Mouse (Mus musculus): ENCODE measurements at regions not wholly inside any gene's neighbourhood (a gene's known extent, or its start where the extent isn't known, plus 50 kb on each side); places are given as distances from the start of the nearest gene placed in this dataset.
"Not testable (repeated sequence)": the region's sequence is repeated elsewhere in the genome, so short reads cannot be mapped to it uniquely, and the experiment has no call there.

- DNase-seq (ENCODE audit: low spot score), result no peak
These were observed 121.4 kb upstream of the Slc1a3 start for GRCm38 (mm10) chr15:8831720-8832620.

GRCm38 (mm10) chr15:8824861-8825260, 114.3 kb upstream of the Slc1a3 start:
- no peak for DNase-seq (ENCODE audit: low spot score)

- not testable (repeated sequence) for DNase-seq (ENCODE audit: low spot score)
These were observed 112.2 kb upstream of the Slc1a3 start for GRCm38 (mm10) chr15:8822795-8823194.

GRCm38 (mm10) chr15:8817542-8817941, 107.0 kb upstream of the Slc1a3 start:
- no peak for DNase-seq (ENCODE audit: low spot score)

DNA sequence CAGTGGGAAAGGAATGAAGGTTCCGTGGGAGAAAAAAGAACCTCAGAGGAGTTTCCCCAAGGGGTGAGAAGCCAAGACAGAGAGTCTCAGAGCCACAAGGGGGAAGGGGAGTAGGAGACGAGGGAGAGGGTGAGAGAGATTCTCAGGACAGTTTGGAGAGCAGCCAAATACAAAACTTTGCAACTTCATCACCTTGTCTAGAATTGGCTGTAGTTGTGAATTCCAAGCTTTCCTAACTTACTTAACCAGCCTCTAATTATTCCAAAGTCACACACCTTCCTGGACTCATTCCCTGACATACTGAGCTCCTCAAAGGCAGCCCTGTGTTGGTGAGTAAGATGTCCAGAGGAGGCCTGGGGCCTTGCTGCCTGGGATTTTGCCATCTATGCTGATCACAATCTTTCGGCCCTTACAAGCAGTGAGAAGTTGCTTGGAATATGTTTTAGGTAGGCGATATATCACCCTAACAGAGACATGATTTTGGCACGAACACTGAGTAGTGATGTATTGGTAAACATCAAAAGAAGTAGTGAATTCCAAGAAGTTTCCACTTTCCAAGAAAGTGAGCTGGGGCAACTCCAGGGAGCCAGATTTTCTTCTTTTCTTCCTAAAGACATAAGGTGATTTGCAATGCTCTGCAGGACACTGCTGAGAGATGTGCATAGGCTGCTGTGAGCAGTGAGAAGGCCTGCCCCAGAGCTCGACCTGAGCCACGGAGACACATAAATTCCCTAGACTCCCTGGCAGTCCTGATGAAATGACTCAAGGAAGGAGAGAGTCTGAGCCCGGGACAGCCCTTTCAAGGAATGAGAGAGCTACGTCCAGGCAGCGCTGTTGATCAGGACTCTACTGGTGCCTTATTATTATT, 106.2 kb upstream of the Slc1a3 start:
- no peak for DNase-seq (ENCODE audit: low spot score)

DNA sequence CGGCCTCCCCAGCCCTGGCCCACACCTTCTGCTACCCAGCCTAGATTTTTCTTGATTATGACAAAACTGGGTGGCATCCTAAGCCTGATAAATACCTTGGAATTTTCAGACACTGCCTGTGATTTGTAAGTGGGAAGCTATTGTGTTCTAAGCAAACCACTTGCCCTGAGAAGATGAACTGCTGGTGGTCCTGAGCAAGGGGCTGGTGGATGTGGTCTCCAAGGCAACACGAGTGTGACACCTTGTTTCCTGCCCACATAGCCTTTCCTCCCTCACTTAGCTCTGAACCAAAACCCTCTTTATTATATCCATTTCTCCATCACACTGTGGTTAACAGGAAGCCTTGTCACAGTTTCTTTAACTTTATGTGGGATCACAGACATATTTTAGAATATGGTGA, 105.4 kb upstream of the Slc1a3 start:
- DNase-seq (ENCODE audit: low spot score), result no peak

- no peak for DNase-seq (ENCODE audit: low spot score)
These were observed 104.7 kb upstream of the Slc1a3 start for GRCm38 (mm10) chr15:8815277-8815676.

- peak; percentile 9 for DNase-seq (ENCODE audit: low spot score)
These were observed 95.8 kb upstream of the Slc1a3 start for GRCm38 (mm10) chr15:8806354-8806753.

DNA sequence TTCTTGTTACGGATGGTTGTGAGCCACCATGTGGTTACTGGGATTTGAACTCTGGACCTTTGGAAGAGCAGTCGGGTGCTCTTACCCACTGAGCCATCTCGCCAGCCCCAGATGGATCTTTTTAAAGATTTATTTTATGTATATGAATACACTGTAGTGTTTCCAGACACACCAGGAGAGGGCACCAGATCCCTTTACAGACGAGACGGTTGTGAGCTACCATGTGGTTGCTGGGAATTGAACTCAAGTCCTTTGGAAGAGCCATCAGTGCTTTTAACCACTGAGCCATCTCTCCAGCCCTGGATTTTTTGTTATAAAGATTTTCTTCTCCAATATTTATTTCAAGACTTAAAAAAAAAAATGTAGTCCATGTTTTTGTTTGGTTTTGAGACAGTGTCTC, 95.0 kb upstream of the Slc1a3 start:
- not testable (repeated sequence) for DNase-seq (ENCODE audit: low spot score)

GRCm38 (mm10) chr15:8802058-8802457, 91.5 kb upstream of the Slc1a3 start:
- DNase-seq (ENCODE audit: low spot score), result peak; percentile 7

DNA sequence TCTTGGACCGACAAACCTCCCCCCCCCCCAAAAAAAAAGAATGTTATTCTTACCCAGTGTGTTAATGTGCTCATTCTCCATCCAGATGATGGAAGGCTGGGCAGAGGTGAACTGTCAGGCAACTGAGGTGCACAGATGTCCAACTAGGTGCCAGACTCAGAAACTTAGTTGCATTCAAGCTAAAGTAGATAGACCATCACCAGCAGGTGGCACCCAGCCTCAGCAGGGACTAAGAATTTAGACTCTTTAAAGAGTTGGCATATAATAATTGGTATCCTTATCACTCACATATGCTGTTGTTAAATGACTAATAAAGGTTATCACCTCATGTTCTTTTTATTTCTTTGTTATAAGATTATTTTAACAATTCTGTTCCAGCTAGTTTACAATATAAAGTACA, 86.5 kb upstream of the Slc1a3 start:
- DNase-seq (ENCODE audit: low spot score), result no peak

DNA sequence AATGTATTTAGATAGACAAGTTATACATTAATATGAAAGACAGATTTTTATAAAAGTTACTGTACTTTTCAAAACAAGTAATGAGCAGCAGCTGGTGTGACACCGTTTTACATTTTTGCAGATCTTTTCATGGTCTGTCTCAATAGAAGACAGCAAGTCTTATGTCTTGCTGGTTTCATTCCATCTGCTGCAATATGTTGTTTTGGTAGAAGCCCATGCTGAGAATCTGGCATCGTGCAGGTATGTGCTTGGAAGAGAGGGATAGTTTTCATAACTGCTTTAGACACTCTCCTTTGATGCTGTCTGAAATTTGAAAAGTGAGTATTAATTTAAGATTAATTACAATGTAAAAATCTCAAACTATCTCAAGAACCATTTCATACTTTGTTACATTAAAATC, 81.5 kb upstream of the Slc1a3 start:
- DNase-seq (ENCODE audit: low spot score), result no peak

GRCm38 (mm10) chr15:8789924-8790323, 79.4 kb upstream of the Slc1a3 start:
- DNase-seq (ENCODE audit: low spot score), result no peak

GRCm38 (mm10) chr15:8789000-8789399, 78.4 kb upstream of the Slc1a3 start:
- DNase-seq (ENCODE audit: low spot score), result no peak

DNA sequence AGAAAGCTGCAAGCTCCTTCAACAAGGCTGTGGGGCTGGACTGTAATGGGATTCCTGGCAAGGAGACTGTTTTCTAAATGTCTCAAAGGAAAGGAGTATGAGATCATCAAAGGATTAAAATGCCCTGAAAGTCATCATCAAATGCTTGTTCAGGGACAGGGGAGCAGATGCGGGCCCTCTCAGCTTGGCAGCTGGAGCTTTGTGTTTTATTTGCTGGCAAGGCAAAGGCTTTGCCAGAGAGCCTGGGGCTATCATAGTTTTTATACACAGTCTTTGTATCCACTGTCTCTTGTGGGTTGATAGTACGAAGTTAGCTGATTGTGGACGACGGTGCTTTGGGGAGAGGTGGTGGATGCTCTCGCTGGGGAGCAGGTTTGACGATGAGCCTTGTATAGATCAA, 75.0 kb upstream of the Slc1a3 start:
- DNase-seq (ENCODE audit: low spot score), result no peak

DNA sequence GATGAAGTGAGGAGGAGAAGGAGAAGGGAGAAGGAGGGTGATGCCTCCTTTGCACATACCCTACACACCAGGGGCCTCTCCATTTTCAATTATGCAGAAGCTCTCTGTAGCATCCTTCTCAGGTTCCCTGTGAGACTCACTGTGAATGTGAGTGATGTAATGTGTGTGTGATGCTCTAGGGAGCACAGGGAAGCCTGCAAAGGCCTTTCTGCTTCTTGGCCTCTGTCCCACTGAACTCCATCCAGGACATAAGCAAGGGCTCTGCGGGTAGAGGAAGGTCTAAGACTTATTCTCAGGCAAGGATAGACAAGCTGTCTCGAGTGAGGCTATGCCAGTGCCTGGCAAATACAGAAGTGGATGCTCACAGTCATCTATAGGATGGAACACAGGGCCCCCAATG, 73.0 kb upstream of the Slc1a3 start:
- DNase-seq (ENCODE audit: low spot score), result no peak

DNA sequence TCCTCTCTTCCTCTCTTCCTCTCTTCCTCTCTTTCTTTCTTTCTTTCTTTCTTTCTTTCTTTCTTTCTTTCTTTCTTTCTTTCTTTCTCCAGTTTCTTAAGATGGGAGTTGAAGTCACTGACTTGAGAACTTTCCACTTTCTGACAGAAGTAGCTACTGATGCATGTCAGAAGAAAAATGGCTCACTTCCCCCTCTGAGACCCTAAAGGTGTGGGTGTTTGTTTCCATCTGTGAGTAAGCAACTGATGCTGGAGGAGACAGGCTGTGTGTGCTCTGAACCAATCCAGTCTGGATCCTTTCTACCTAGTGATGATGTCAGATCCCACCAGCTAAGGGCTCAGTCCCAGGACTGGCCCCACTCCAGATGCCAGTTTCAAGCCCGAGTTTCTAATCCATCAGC, 72.5 kb upstream of the Slc1a3 start:
- no peak for DNase-seq (ENCODE audit: low spot score)

GRCm38 (mm10) chr15:8782131-8782507, 71.6 kb upstream of the Slc1a3 start:
- DNase-seq (ENCODE audit: low spot score), result no peak

GRCm38 (mm10) chr15:8781159-8782130, 70.9 kb upstream of the Slc1a3 start:
- no peak for DNase-seq (ENCODE audit: low spot score)

GRCm38 (mm10) chr15:8780371-8780866, 69.9 kb upstream of the Slc1a3 start:
- DNase-seq (ENCODE audit: low spot score), result no peak

Data from yolk sac, embryonic 10.5 days (tissue).